Mouse (Mus musculus) heart, embryonic 13.5 days (tissue): ENCODE results near the gene Des. TPM values are rescaled to one million over a fixed set of nuclear protein-coding genes. Genes with fewer than 3 reads are reported as not detected.

ENCODE experiments used
- ATAC-seq: fragments of 200-750 bp; cut with Nextera tagmentation; 2 replicates; pipeline ENCODE4 v1.8.0; 2017; ENCODE audit warnings: moderate TSS enrichment; ENCODE audit not compliant: insufficient number of reproducible peaks, low FRiP score, low TSS enrichment; ENCODE audit errors: extremely low read depth
- H3K27ac ChIP-seq: fragments of 300-500 bp; sonication (generic); replicated peaks from 2 replicates; pipeline ENCODE4 v1.5.1; 2015; ENCODE audit warnings: moderate library complexity, mild to moderate bottlenecking, inconsistent platforms
- H3K27me3 ChIP-seq: fragments of 300-500 bp; sonication (generic); replicated peaks from 2 replicates; pipeline ENCODE4 v1.6.1; 2015; ENCODE audit warnings: mild to moderate bottlenecking, inconsistent platforms
- H3K36me3 ChIP-seq: fragments of 300-500 bp; sonication (generic); 2 replicates; pipeline ENCODE4 v1.6.1; 2015; ENCODE audit warnings: mild to moderate bottlenecking, inconsistent platforms
- H3K4me1 ChIP-seq: fragments of 300-500 bp; sonication (generic); 2 replicates; pipeline ENCODE4 v1.6.1; 2015; ENCODE audit warnings: inconsistent platforms
- H3K4me2 ChIP-seq: fragments of 300-500 bp; sonication (generic); 2 replicates; pipeline ENCODE4 v1.6.1; 2015; ENCODE audit warnings: inconsistent platforms, mild to moderate bottlenecking, moderate library complexity
- H3K4me3 ChIP-seq: fragments of 300-500 bp; sonication (generic); 2 replicates; pipeline ENCODE4 v1.5.1; 2015; ENCODE audit warnings: moderate library complexity, mild to moderate bottlenecking, inconsistent platforms
- H3K9ac ChIP-seq: fragments of 300-500 bp; sonication (generic); 2 replicates; pipeline ENCODE4 v1.6.1; 2015; ENCODE audit warnings: inconsistent platforms, mild to moderate bottlenecking, moderate library complexity
- H3K9me3 ChIP-seq: fragments of 300-500 bp; sonication (generic); 2 replicates; pipeline ENCODE4 v1.6.1; 2016; ENCODE audit warnings: inconsistent platforms
- WGBS: fragments of 180-500 bp; shearing (Covaris S2); methylation state at CpG from one replicate; pipeline ENCODE4 v1.1.7; 2015; ENCODE audit warnings: mixed read lengths; 5-methylcytosine and 5-hydroxymethylcytosine counted together
- polyA plus RNA-seq: library from polyadenylated mRNA; unstranded; fragments of >200 nt; fragmentation: Nextera tagmentation; extraction: Ambion mirVana; gene quantifications from 2 replicates; pipeline ENCODE4 v1.2.1, GENCODE M21; 2015

Gene Des
- polyA plus RNA-seq, 1 experiment from 2014 or later: 393 TPM

DNA sequence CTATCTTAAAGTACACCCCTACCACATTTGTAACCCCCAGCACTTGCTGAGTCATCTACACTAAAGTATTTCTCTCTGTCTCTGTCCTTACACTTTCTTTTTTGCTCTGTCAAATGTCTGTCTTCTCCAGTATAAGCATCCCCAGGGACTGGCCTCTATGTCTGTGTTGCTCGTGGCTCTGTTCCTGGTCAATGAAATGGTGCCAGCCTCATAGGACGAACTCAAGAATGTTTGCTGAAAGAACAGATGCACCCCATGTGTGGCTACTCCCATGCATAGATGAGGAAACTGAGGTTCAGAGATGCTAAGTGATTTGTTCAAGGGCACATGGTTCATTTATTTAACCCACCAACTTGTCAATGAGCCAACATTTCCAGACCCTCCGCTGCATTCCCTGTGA, 12.3 kb downstream of the Des start:
- ATAC-seq: no peak
- Histone ChIP-seq H3K4me2 (no peak overlapping the region), H3K4me3 (no peak overlapping the region), H3K9ac (no peak overlapping the region), H3K9me3 (no peaks in the 10 kb centered on the region), H3K4me1 (peaks cover 62% of the 10 kb centered on the region), H3K27me3 (peaks cover 34% of the 10 kb centered on the region), H3K36me3 (peaks cover 6% of the 10 kb centered on the region), H3K27ac (no peak overlapping the region)
- WGBS: 78% methylated on average over 3 of the region's 3 CpGs

GRCm38 (mm10) chr1:75373276-75373675, 13.1 kb downstream of the Des start:
- WGBS: 85% methylated on average over 3 of the region's 3 CpGs
- H3K27me3 ChIP-seq: peaks cover 42% of the 10 kb centered on the region
- no peak overlapping the region for H3K27ac ChIP-seq
- H3K9me3 ChIP-seq: no peaks in the 10 kb centered on the region
- no peaks in the 10 kb centered on the region for H3K36me3 ChIP-seq
- H3K4me2 ChIP-seq: no peak overlapping the region
- H3K9ac ChIP-seq: no peak overlapping the region
- no peak overlapping the region for H3K4me3 ChIP-seq
- peaks cover 62% of the 10 kb centered on the region for H3K4me1 ChIP-seq
- no peak for ATAC-seq

DNA sequence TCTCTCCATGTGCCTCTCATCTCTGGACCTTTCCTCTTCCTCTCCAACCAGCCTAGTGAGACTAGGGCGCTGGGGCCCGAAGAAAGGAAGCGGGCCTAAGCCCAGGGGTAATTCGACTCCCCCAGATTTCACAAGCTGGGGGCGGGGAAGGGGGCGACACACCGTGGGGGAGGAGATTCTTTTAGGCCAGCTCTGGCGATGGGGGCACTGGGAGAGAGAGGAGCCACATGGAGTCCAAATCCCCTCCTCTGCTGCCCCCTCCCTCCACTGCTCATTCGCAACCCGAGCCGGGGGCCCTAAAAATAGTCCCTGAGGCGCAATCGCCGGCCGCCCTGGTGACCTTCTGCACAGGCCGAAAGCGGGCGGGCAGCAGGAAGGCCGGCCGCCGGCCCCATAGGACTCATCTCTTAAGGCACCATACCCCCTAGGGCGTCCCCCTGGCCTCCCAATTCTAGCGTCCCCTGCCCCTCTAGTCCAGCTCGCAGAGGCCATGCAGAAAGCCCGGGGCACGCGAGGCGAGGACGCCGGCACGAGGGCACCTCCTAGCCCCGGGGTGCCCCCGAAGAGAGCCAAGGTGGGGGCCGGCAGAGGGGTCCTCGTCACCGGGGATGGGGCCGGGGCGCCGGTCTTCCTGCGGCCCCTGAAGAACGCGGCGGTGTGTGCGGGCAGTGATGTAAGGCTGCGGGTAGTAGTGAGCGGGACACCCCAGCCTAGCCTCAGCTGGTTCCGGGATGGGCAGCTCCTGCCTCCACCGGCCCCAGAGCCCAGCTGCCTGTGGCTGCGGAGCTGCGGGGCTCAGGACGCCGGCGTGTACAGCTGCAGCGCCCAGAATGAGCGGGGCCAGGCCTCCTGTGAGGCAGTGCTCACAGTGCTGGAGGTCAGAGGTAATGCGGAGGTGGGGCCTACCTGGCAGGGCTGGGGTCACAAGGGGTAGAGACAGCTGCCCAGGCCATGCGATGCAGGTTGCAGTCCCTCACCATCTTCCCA, 15.1 kb downstream of the Des start, which contains the start of gene Speg:
TSS of gene Speg (plus strand) at position 348 of the 987 bp plus-strand sequence.
- Histone ChIP-seq H3K4me3 (peak within 1 kb of the TSS; percentile 57), H3K9ac (peak within 1 kb of the TSS; percentile 93), H3K4me2 (peak within 1 kb of the TSS; percentile 77), H3K4me1 (peaks cover 63% of the 10 kb centered on the region), H3K9me3 (no peaks in the 10 kb centered on the region), H3K27ac (peak within 1 kb of the TSS; percentile 92), H3K27me3 (peaks cover 51% of the 10 kb centered on the region), H3K36me3 (no peaks in the 10 kb centered on the region)
- peak; percentile 20; the same call in 1 of the 2 replicates for ATAC-seq
- 4% methylated on average over 54 of the region's 57 CpGs for WGBS

DNA sequence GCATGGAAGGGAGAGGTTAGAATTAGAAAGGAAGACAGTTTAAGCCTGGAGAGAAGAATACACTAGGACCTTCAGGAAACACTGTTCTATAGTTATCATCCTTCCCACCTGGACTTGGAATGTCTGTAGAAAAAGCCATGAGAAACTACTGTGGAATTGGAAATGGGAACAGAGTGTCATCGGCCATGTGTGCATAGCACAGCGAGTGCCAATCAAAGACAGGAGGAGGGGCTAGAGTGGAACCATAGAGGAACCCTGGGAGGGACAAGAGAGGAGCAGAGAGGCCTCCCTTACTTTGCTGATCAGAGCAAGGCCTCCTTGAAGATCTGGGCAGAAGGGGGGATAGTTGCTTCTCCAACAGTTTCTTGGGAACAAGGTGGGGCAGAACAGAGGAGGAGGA, 19.1 kb downstream of the Des start:
- peaks cover 84% of the 10 kb centered on the region for H3K4me1 ChIP-seq
- H3K9ac ChIP-seq: peak overlapping the region; percentile 55
- no peaks in the 10 kb centered on the region for H3K9me3 ChIP-seq
- 54% methylated on average over 2 of the region's 2 CpGs for WGBS
- no peak for ATAC-seq
- peaks cover 50% of the 10 kb centered on the region for H3K27me3 ChIP-seq
- H3K27ac ChIP-seq: peak overlapping the region; percentile 91
- no peak overlapping the region for H3K4me2 ChIP-seq
- H3K36me3 ChIP-seq: peaks cover 12% of the 10 kb centered on the region
- H3K4me3 ChIP-seq: no peak overlapping the region

DNA sequence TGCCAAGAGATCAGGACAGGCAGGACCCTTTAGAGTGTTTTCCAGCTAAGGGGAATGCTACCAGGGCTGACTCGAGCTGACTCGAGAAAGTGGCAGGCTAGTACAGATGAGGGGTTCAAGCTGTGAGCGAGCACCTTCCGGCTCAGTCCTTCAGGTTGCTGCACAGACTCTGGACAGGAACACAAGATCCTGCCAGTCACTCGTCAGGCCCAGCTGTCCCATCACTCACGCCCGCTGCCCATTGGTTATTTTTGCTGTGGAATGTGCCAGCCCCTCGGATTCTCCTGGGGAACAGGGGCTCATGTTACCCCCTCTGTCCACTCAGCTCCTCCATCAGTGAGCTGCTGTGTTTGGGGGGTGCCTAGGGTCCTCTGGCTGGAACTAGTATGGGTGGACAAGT, 19.8 kb downstream of the Des start:
- 32% methylated on average over 8 of the region's 8 CpGs for WGBS
- peaks cover 84% of the 10 kb centered on the region for H3K4me1 ChIP-seq

GRCm38 (mm10) chr1:75380951-75381350, 20.8 kb downstream of the Des start:
- peaks cover 39% of the 10 kb centered on the region for H3K27me3 ChIP-seq
- peak overlapping the region; percentile 74 for H3K4me2 ChIP-seq
- H3K4me1 ChIP-seq: peaks cover 84% of the 10 kb centered on the region
- ATAC-seq: no peak
- H3K9ac ChIP-seq: peak overlapping the region; percentile 95
- 22% methylated on average over 2 of the region's 2 CpGs for WGBS
- H3K36me3 ChIP-seq: peaks cover 15% of the 10 kb centered on the region
- no peaks in the 10 kb centered on the region for H3K9me3 ChIP-seq
- H3K4me3 ChIP-seq: peak overlapping the region; percentile 75; the same call in 1 of the 2 replicates
- peak overlapping the region; percentile 91 for H3K27ac ChIP-seq

More for the DNA sequence above, 19.8 kb downstream of the Des start:
- peaks cover 45% of the 10 kb centered on the region for H3K27me3 ChIP-seq
- H3K9me3 ChIP-seq: no peaks in the 10 kb centered on the region
- peak overlapping the region; percentile 12 for H3K4me2 ChIP-seq
- H3K36me3 ChIP-seq: peaks cover 15% of the 10 kb centered on the region
- peak overlapping the region; percentile 91 for H3K27ac ChIP-seq
- no peak overlapping the region for H3K4me3 ChIP-seq
- ATAC-seq: no peak
- peak overlapping the region; percentile 55 for H3K9ac ChIP-seq

GRCm38 (mm10) chr1:75381482-75382355, 21.6 kb downstream of the Des start:
- Histone ChIP-seq H3K9me3 (no peaks in the 10 kb centered on the region), H3K27ac (peak overlapping the region; percentile 91), H3K4me2 (peak overlapping the region; percentile 74), H3K4me3 (peak overlapping the region; percentile 75), H3K36me3 (peaks cover 15% of the 10 kb centered on the region), H3K27me3 (peaks cover 39% of the 10 kb centered on the region), H3K9ac (peak overlapping the region; percentile 95), H3K4me1 (peaks cover 85% of the 10 kb centered on the region)
- peak; percentile 43; the same call in 1 of the 2 replicates for ATAC-seq
- 5% methylated on average over 33 of the region's 60 CpGs for WGBS

DNA sequence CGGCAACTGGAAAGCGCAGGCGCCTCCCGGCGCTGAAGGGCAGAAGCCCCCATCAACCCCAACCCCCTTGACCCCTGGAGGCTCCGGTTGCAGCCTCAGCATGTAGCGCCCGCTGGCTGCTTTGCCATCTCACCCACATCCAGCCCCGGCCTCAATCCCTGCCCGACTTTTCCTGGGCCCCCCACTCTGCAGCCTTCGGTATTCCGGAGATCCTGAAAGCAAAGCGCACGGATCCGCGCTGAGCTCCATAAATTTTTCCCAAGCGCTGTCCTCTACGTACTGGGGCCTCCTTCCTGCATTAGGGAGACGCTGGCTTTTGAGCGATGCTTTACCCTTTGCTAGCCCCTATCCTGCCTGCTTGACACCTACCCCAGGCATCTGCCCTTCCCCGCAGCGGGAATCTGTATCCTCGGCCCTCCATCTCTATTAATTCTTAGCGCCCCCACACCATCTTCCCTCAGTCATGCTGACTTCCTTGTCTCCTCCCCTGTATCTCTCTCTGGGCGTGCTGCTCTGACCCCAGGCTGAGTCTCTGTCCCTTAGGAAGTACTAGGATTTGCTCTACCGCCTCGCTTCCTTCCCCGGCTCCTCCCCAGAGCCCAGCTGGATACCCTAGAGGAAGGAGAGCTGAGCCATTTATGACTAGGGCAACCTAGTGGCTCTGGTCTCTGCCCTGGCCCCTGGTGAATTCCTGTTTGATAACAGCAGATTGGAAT, 22.4 kb downstream of the Des start:
- H3K27ac ChIP-seq: peak overlapping the region; percentile 91
- peaks cover 86% of the 10 kb centered on the region for H3K4me1 ChIP-seq
- H3K9ac ChIP-seq: peak overlapping the region; percentile 95
- H3K9me3 ChIP-seq: no peaks in the 10 kb centered on the region
- no peak for ATAC-seq
- H3K36me3 ChIP-seq: peaks cover 15% of the 10 kb centered on the region
- peak overlapping the region; percentile 75 for H3K4me3 ChIP-seq
- peak overlapping the region; percentile 74 for H3K4me2 ChIP-seq
- peaks cover 40% of the 10 kb centered on the region for H3K27me3 ChIP-seq
- 2% methylated on average over 28 of the region's 28 CpGs for WGBS

DNA sequence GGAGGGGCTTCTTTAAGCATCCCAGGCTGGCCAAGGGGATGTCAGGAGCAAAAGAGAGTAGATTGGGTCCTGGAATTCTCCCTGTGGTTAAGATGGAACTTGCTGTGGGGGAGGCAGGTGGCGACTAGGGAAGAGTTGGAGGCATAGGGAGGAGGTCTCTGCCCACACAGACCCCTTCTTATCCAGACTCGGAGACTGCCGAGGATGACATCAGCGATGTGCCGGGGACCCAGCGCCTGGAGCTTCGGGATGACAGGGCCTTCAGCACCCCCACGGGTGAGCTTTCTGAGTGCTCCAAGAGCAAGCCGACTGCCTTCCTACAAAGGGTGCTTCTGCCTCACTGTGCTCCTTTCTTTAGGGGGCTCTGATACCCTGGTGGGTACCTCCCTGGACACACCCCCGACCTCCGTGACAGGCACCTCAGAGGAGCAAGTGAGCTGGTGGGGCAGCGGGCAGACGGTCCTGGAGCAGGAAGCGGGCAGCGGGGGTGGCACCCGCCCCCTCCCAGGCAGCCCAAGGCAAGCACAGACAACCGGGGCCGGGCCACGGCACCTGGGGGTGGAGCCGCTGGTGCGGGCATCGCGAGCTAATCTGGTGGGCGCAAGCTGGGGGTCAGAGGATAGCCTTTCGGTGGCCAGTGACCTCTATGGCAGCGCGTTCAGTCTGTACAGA, 24.5 kb downstream of the Des start:
- H3K9me3 ChIP-seq: no peaks in the 10 kb centered on the region
- no peak for ATAC-seq
- no peak overlapping the region for H3K4me2 ChIP-seq
- H3K36me3 ChIP-seq: peaks cover 33% of the 10 kb centered on the region
- peaks cover 47% of the 10 kb centered on the region for H3K27me3 ChIP-seq
- 66% methylated on average over 27 of the region's 27 CpGs for WGBS
- no peak overlapping the region for H3K4me3 ChIP-seq
- no peak overlapping the region for H3K27ac ChIP-seq
- peaks cover 94% of the 10 kb centered on the region for H3K4me1 ChIP-seq
- peak overlapping the region; percentile 74 for H3K9ac ChIP-seq

- H3K9ac ChIP-seq: peak overlapping the region; percentile 74
- H3K4me2 ChIP-seq: peak overlapping the region; percentile 37; the same call in 1 of the 2 replicates
- no peak for ATAC-seq
Observed at GRCm38 (mm10) chr1:75385142-75385730, 25.1 kb downstream of the Des start.

More at GRCm38 (mm10) chr1:75385142-75385730, 25.1 kb downstream of the Des start:
- WGBS: 59% methylated on average over 20 of the region's 20 CpGs
- H3K27me3 ChIP-seq: peaks cover 48% of the 10 kb centered on the region
- H3K4me3 ChIP-seq: no peak overlapping the region
- H3K36me3 ChIP-seq: peaks cover 40% of the 10 kb centered on the region
- no peak overlapping the region for H3K27ac ChIP-seq
- peaks cover 88% of the 10 kb centered on the region for H3K4me1 ChIP-seq
- no peaks in the 10 kb centered on the region for H3K9me3 ChIP-seq
